Mouse (Mus musculus) layer of hippocampus, postnatal 10 days (tissue): ENCODE data around the gene Gm20906. TPM values are rescaled to one million over a fixed set of nuclear protein-coding genes. Genes with fewer than 3 reads are reported as not detected.
"Not testable (repeated sequence)": the region's sequence is repeated elsewhere in the genome, so short reads cannot be mapped to it uniquely, and the experiment has no call there.

Experiments
- DNase-seq, 2 experiments: peaks; one replicate each; pipeline ENCODE4 v3.0.0; 2021; ENCODE audit warnings: low spot score in 2 of 2
- long read RNA-seq: library from polyadenylated mRNA; stranded (forward); transcript quantifications from one replicate; pipeline ENCODE4 v2.0.0, GENCODE M21; 2023
- total RNA-seq, 2 experiments: library from RNA; stranded (reverse); gene quantifications; 2 replicates each; pipeline ENCODE4 v1.2.3; 2021

Gene Gm20906
- not detected for total RNA-seq
- long read RNA-seq: 0 reads

- DNase-seq: not testable (repeated sequence)
Measured at GRCm38 (mm10) chrY:87550666-87551065, at the start of gene Gm20906. Gene Gm20906 (plus strand): TSS chrY:87550966.
